In the genomic region with DNA sequence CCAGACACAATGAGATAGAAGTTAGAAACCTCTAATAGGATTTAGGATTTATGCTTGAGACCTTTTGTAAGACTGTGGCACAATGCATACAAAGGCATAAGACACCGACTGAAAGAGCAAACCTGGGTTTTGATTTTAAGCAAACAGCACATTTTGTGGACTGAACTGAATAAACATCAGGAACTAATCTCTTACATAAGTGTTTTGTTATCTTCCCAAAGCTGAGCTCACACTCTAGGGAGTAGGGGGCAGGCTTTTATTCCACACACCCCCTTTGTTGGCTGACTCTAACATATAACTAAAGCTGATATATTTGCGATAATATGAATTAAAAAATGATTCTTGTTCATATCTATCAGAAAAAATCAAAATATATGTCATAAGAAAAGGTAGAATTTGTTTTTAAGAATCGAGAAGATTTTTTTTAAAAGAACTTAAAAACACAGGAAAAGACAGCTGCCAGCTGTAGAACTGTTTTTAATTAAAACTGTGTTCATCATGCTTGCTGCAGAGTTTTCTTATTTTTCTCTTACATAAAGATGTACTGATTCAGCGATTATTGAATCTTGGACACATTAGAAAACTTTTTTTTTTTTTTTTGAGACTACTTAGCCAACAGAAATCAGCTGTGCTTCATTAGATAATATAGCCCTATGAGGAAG, we compare ENCODE assay signal across 24 mouse cellular contexts. TPM values are rescaled to one million over a fixed set of nuclear protein-coding genes. Genes with fewer than 3 reads are reported as not detected.
DNase-seq lines count a peak whose midpoint lies in the region; ATAC-seq and TF ChIP-seq lines count a peak whose summit lies in the region.
"Had no signal": no experiment of that assay in that cellular context is flagged by ENCODE, and none has a peak within 500 bp of the region (broad histone marks: within the 10 kb centered on the region; RNA-seq: fewer than 3 reads in every experiment).

No protein-coding gene starts in this region.

- H3K9ac ChIP-seq in heart, embryonic 12.5 days = no peak overlapping the region
- no peak overlapping the region for H3K9ac ChIP-seq in midbrain, embryonic 14.5 days (replicated peaks; ENCODE audit: low read length)
- H3K9ac ChIP-seq in midbrain, postnatal 0 days (replicated peaks; ENCODE audit: low read length, poor library complexity, severe bottlenecking) = no peak overlapping the region
- H3K9ac ChIP-seq: forebrain, embryonic 12.5 days; hindbrain, embryonic 13.5 days; midbrain, embryonic 12.5 days; neural tube, embryonic 13.5 days had no signal

- ATAC-seq in heart, embryonic 12.5 days (ENCODE audit: insufficient number of reproducible peaks, low FRiP score) = no peak
- ATAC-seq in midbrain, embryonic 14.5 days (ENCODE audit: low FRiP score, low TSS enrichment) = no peak
- ATAC-seq in midbrain, postnatal 0 days (ENCODE audit: low FRiP score) = no peak
- ATAC-seq: CD4-positive, CD25-positive, alpha-beta regulatory T cell, adult 4 months; inflammation-experienced regulatory T-cells, adult 6 months had no signal

- no peaks in the 10 kb centered on the region for H3K27me3 ChIP-seq in heart, embryonic 12.5 days (replicated peaks)
- H3K27me3 ChIP-seq in midbrain, embryonic 14.5 days (ENCODE audit: control insufficient read depth, insufficient read depth, low read length) = no peaks in the 10 kb centered on the region
- no peaks in the 10 kb centered on the region for H3K27me3 ChIP-seq in midbrain, postnatal 0 days (ENCODE audit: insufficient read depth, low read length)
- H3K27me3 ChIP-seq: forebrain, embryonic 12.5 days; hindbrain, embryonic 13.5 days; midbrain, embryonic 12.5 days; neural tube, embryonic 13.5 days had no signal

- H3K36me3 ChIP-seq in heart, embryonic 12.5 days = no peaks in the 10 kb centered on the region
- no peaks in the 10 kb centered on the region for H3K36me3 ChIP-seq in midbrain, embryonic 14.5 days (ENCODE audit: control insufficient read depth, insufficient read depth, low read length)
- H3K36me3 ChIP-seq in midbrain, postnatal 0 days (ENCODE audit: insufficient read depth, low read length) = no peaks in the 10 kb centered on the region
- H3K36me3 ChIP-seq: forebrain, embryonic 12.5 days; hindbrain, embryonic 13.5 days; midbrain, embryonic 12.5 days; neural tube, embryonic 13.5 days had no signal

- no peaks in the 10 kb centered on the region for H3K4me1 ChIP-seq in heart, embryonic 12.5 days (replicated peaks)
- no peaks in the 10 kb centered on the region for H3K4me1 ChIP-seq in midbrain, embryonic 14.5 days (ENCODE audit: control insufficient read depth, insufficient read depth, low read length)
- H3K4me1 ChIP-seq in midbrain, postnatal 0 days (ENCODE audit: insufficient read depth, low read length) = no peaks in the 10 kb centered on the region
- H3K4me1 ChIP-seq: forebrain, embryonic 12.5 days; hindbrain, embryonic 13.5 days; neural tube, embryonic 13.5 days had no signal

- 54% methylated on average over 4 of the region's 4 CpGs for WGBS in heart, embryonic 12.5 days
- WGBS in midbrain, embryonic 14.5 days = 30% methylated on average over 4 of the region's 4 CpGs
- WGBS in midbrain, postnatal 0 days = 22% methylated on average over 4 of the region's 4 CpGs

- TF ChIP-seq CTCF in midbrain, postnatal 0 days (IDR thresholded peaks at IDR 0.05) = no peak

- DNase-seq in embryo, embryonic 10 days (ENCODE audit: low spot score) = peak; percentile 11
- no peak for DNase-seq in embryo, embryonic 9.5 days (ENCODE audit: extremely low spot score)
- DNase-seq in heart, adult 9 months (ENCODE audit: low spot score in 2 of 2) = peak; percentile 44 to 49
- DNase-seq in midbrain, embryonic 14.5 days = peak; percentile 21
- DNase-seq in midbrain, postnatal 0 days (ENCODE audit: low spot score) = no peak
- peak; percentile 74 for DNase-seq in skeletal muscle tissue, adult 2 months (ENCODE audit: low read depth, low spot score)
- DNase-seq in cerebellum, postnatal 4 days (ENCODE audit: low spot score in 2 of 2) = no peak
- DNase-seq: adrenal gland, postnatal 25 days; cerebellum, adult 2 months; cerebellum, postnatal 36 days; gastrocnemius, postnatal 14 days; kidney, adult 2 months; kidney, postnatal 10 days; lung, adult 2 months; thymus, postnatal 4 days had no signal

- no peak overlapping the region for H3K27ac ChIP-seq in heart, embryonic 12.5 days (ENCODE audit: poor library complexity, severe bottlenecking)
- H3K27ac ChIP-seq in midbrain, embryonic 14.5 days (replicated peaks; ENCODE audit: low read depth, low read length) = no peak overlapping the region
- no peak overlapping the region for H3K27ac ChIP-seq in midbrain, postnatal 0 days (ENCODE audit: low read depth, low read length)
- H3K27ac ChIP-seq: forebrain, embryonic 12.5 days; hindbrain, embryonic 13.5 days; macrophage; midbrain, embryonic 12.5 days; neural tube, embryonic 13.5 days had no signal

- no peak overlapping the region for H3K4me2 ChIP-seq in heart, embryonic 12.5 days
- H3K4me2 ChIP-seq in midbrain, embryonic 14.5 days (ENCODE audit: low read length) = no peak overlapping the region
- no peak overlapping the region for H3K4me2 ChIP-seq in midbrain, postnatal 0 days (ENCODE audit: low read depth, low read length, poor library complexity, severe bottlenecking)
- H3K4me2 ChIP-seq: forebrain, embryonic 12.5 days; hindbrain, embryonic 13.5 days; liver, embryonic 11.5 days; midbrain, embryonic 12.5 days; neural tube, embryonic 13.5 days had no signal

- H3K9me3 ChIP-seq in heart, embryonic 12.5 days (replicated peaks) = no peaks in the 10 kb centered on the region
- H3K9me3 ChIP-seq in midbrain, embryonic 14.5 days (ENCODE audit: control insufficient read depth, low read length) = no peaks in the 10 kb centered on the region
- H3K9me3 ChIP-seq in midbrain, postnatal 0 days (ENCODE audit: low read length) = no peaks in the 10 kb centered on the region
- H3K9me3 ChIP-seq: forebrain, embryonic 12.5 days; hindbrain, embryonic 13.5 days; midbrain, embryonic 12.5 days; neural tube, embryonic 13.5 days had no signal

- H3K4me3 ChIP-seq in heart, embryonic 12.5 days = no peak overlapping the region
- no peak overlapping the region for H3K4me3 ChIP-seq in midbrain, embryonic 14.5 days (replicated peaks; ENCODE audit: low read depth, low read length)
- no peak overlapping the region for H3K4me3 ChIP-seq in midbrain, postnatal 0 days (ENCODE audit: low read depth, low read length)
- H3K4me3 ChIP-seq: forebrain, embryonic 12.5 days; hindbrain, embryonic 13.5 days; midbrain, embryonic 12.5 days; neural tube, embryonic 13.5 days had no signal

RNA-seq across cellular contexts. Expression of gene Dcn, which starts 56.2 kb away (rescaled TPM):
- polyA plus RNA-seq in heart, embryonic 12.5 days (2016; fragmentation: Nextera tagmentation; extraction: Ambion mirVana) = 86.8 and 96.1 TPM in 2 replicates
- polyA plus RNA-seq in midbrain, embryonic 14.5 days (2014; fragmentation: Nextera tagmentation; extraction: Ambion mirVana) = 1.4 and 75.1 TPM in 2 replicates
- total RNA-seq in midbrain, postnatal 0 days (2014; rRNA removed) = 52.2 and 56.7 TPM in 2 replicates
- 52.2 and 57.3 TPM in 2 replicates for polyA plus RNA-seq in midbrain, postnatal 0 days (2015; fragmentation: Nextera tagmentation; extraction: Ambion mirVana)
- polyA plus RNA-seq: CD4-positive, CD25-positive, alpha-beta regulatory T cell, adult 4 months; inflammation-experienced regulatory T-cells, adult 6 months had no signal

Comparison
In these comparisons a context has a peak if more than half of its experiments do, and no peak if none do; other contexts are left out.
1. DNase-seq: peak in embryo, embryonic 10 days (single experiment), heart, adult 9 months (2 of 2), midbrain, embryonic 14.5 days (single experiment) and skeletal muscle tissue, adult 2 months (single experiment); none in embryo, embryonic 9.5 days (single experiment), midbrain, postnatal 0 days (single experiment) and cerebellum, postnatal 4 days (0 of 2).